Mouse (Mus musculus) spleen, postnatal 4 days (tissue): ENCODE data around the gene Rab13.

ENCODE experiments used
- DNase-seq, 2 experiments: peaks; one replicate each; pipeline ENCODE4 v3.0.0; 2022; ENCODE audit warnings: low spot score in 2 of 2

Rab13 gene

GRCm38 (mm10) chr3:90256731-90257530 is 43.4 kb downstream of the Rab13 start:
- DNase-seq: no peak

- no peak for DNase-seq
These were observed 45.0 kb downstream of the Rab13 start for GRCm38 (mm10) chr3:90258521-90258920.

GRCm38 (mm10) chr3:90263121-90263771 is 49.8 kb downstream of the Rab13 start:
- peak in 1 of 2 experiments; percentile 58 for DNase-seq

- DNase-seq: no peak
These were observed 51.2 kb downstream of the Rab13 start for GRCm38 (mm10) chr3:90264687-90265033.

- DNase-seq: peak; percentile 93 to 99
These were observed 51.8 kb downstream of the Rab13 start, which contains the start of gene Dennd4b for GRCm38 (mm10) chr3:90265034-90265931. Gene Dennd4b (plus strand): TSS chr3:90265185.

- DNase-seq: peak; percentile 55 to 82
These were observed 52.6 kb downstream of the Rab13 start for GRCm38 (mm10) chr3:90265932-90266741.

- DNase-seq: no peak
These were observed 53.6 kb downstream of the Rab13 start for GRCm38 (mm10) chr3:90266901-90267775.

GRCm38 (mm10) chr3:90268190-90268589 is 54.7 kb downstream of the Rab13 start:
- DNase-seq: no peak

GRCm38 (mm10) chr3:90268971-90269370 is 55.5 kb downstream of the Rab13 start:
- no peak for DNase-seq

GRCm38 (mm10) chr3:90270784-90271183 is 57.3 kb downstream of the Rab13 start:
- no peak for DNase-seq

GRCm38 (mm10) chr3:90272170-90272569 is 58.7 kb downstream of the Rab13 start:
- DNase-seq: no peak

GRCm38 (mm10) chr3:90273855-90274254 is 60.4 kb downstream of the Rab13 start:
- DNase-seq: no peak

- DNase-seq: no peak
These were observed 61.8 kb downstream of the Rab13 start for GRCm38 (mm10) chr3:90275286-90275685.
